Mouse (Mus musculus) left cerebral cortex, postnatal 25 days (tissue): ENCODE results near the gene Dctpp1. TPM values are rescaled to one million over a fixed set of nuclear protein-coding genes. Genes with fewer than 3 reads are reported as not detected.

Experiments
- DNase-seq, 2 experiments: peaks; one replicate each; pipeline ENCODE4 v3.0.0; 2022; ENCODE audit warnings: low spot score in 2 of 2, mixed read lengths in 1 of 2
- intact Hi-C: fragments of 180-260 bp; cut with DNase I; formaldehyde crosslinking; loops from one replicate; pipeline ENCODE4 v1.15.1; 2025
- total RNA-seq, 2 experiments: library from RNA; stranded (reverse); gene quantifications; 2 replicates each; pipeline ENCODE4 v1.2.3; 2021

Dctpp1 gene
- total RNA-seq, 2 experiments from 2014 or later: 30.6 to 31.0 TPM

GRCm38 (mm10) chr7:127214521-127214920 lies 46.0 kb downstream of the Dctpp1 start:
- intact Hi-C loops: loop anchor here (2.0 kb wide), 1 partner anchor 14 kb away; no protein-coding TSS in a partner anchor
- DNase-seq: no peak

DNA sequence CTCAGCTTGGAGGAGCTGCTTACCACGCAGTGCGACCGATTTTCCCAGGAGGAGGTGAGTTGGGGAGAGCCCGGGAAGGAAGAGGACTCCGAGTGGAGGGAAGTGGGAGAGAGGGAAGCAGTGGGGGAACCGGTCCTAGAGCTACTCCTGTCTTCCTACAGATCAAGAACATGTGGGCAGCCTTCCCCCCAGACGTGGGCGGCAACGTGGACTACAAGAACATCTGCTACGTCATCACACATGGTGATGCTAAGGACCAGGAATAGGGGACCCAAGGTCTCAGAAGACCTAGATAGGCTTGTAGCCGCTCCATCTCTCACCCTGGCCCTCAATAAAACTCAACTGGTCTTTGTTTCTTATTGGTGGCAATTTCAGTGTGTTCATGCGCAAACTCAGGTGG lies 46.6 kb downstream of the Dctpp1 start:
- intact Hi-C loops: loop anchor here (2.0 kb wide), 1 partner anchor 15 kb away; no protein-coding TSS in a partner anchor
- peak in 1 of 2 experiments; percentile 28 for DNase-seq

DNA sequence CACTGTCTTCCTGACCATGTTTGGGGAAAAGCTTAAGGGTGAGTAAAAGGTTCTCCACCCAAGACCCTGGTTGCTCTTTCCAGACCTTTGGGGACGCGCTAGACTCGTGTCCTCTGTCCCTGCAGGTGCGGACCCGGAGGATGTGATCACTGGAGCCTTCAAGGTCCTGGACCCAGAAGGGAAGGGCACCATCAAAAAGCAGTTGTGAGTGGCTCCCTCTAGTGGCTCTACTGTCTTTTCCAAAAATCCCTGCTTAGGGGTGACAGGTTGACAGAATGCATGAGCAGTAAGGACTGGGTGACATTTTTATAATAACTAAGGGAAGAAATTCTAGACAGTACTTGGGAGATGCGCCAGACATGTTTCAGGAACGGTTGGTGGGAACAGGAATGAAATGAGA lies 47.0 kb downstream of the Dctpp1 start:
- intact Hi-C loops: no loop called here
- DNase-seq: peak in 1 of 2 experiments; percentile 31

- intact Hi-C loops: no loop called here
- no peak for DNase-seq
Observed at GRCm38 (mm10) chr7:127212432-127213250, 47.9 kb downstream of the Dctpp1 start.

GRCm38 (mm10) chr7:127211014-127211745 lies 49.3 kb downstream of the Dctpp1 start:
- intact Hi-C loops: no loop called here
- no peak for DNase-seq

DNA sequence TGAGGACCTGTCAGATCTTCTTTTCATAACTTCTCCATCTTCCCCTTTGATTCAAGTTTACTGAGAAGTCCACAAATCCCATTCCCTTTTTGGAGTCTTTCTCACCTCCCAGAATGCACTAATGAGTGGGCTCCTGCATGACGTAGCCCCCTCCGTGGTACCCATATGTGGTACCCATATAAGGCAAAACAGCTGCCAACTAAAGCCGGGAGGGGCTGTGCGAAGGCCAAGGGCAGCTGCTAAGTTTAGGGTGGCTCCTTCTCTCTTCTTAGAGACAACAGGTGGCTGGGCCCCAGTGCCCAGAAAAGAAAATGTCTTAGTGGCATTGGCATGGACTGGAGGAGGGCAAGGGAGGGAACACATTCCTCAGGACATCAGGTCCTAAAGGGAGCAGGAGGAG lies 50.2 kb downstream of the Dctpp1 start:
- intact Hi-C loops: no loop called here
- DNase-seq: no peak

DNA sequence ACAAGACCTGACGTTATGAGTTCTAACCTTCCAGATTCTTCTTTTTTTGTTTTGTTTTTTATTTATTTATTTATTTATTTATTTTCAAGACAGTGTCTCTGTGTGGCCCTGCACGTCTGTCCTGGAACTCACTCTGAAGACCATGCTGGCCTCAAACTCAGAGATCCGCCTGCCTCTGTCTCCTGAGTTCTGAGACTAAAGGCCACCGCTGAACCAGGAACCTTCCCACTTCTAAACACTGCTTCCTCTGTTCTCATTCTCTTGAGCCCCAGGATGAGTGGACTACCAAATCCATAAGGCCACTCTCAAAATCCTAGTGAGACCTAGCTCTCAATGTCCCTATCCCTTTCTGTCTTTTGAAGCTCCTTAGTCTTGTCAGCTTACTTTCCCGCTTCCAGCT lies 50.7 kb downstream of the Dctpp1 start:
- no peak for DNase-seq
- intact Hi-C loops: no loop called here

- DNase-seq: peak; percentile 90 to 99
- intact Hi-C loops: no loop called here
Observed at GRCm38 (mm10) chr7:127208553-127209438, 51.7 kb downstream of the Dctpp1 start, which contains the start of gene Mylpf. TSS of gene Mylpf (plus strand) at chr7:127208890.

DNA sequence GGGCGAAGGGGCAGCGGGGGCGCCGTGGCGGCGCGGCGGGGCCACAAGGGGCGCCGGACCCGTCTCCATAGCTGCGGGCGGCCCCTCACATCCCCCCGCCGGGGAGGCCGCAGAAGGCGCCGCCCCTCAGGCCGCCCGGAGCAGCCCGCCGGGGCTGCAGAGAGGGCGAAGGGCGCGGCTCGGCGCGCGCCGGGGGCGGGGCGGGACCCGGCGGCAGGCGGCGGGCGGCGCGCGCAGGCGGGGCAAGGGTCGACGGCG lies 52.3 kb downstream of the Dctpp1 start, which contains the start of gene Tbc1d10b:
TSS of gene Tbc1d10b (minus strand) at position 174 of the 258 bp plus-strand sequence.
- no peak for DNase-seq
- intact Hi-C loops: no loop called here

GRCm38 (mm10) chr7:127207374-127208294 lies 52.9 kb downstream of the Dctpp1 start:
- no peak for DNase-seq
- intact Hi-C loops: no loop called here

Other genes with a start within 250 kb of the Dctpp1 start
- 1 to 10 TPM; 5.2 to 6.7 TPM for gene Mvp, start 246.1 kb downstream of the Dctpp1 start, total RNA-seq
- gene Pagr1b, start 244.2 kb downstream of the Dctpp1 start, total RNA-seq: 1 to 10 TPM in 1 of 2 experiments, under 1 TPM in 1; 0.66 to 2.3 TPM
- gene Pagr1a, start 243.4 kb downstream of the Dctpp1 start, total RNA-seq: 10 to 100 TPM; 22.5 to 23.9 TPM
- 10 to 100 TPM; 39.2 to 43.8 TPM for gene Gm42742, start 239.6 kb downstream of the Dctpp1 start, total RNA-seq
- gene Prrt2, start 239.5 kb downstream of the Dctpp1 start, total RNA-seq: 100 to 1,000 TPM; 191 to 195 TPM
- 100 to 1,000 TPM; 241 to 243 TPM for gene Maz, start 233.7 kb downstream of the Dctpp1 start, total RNA-seq
- gene Kif22, start 218.2 kb downstream of the Dctpp1 start, total RNA-seq: 1 to 10 TPM; 5.0 to 5.7 TPM
- gene Zg16, start 173.4 kb downstream of the Dctpp1 start, total RNA-seq: not detected
- gene AI467606, start 169.3 kb downstream of the Dctpp1 start, total RNA-seq: 1 to 10 TPM; 1.2 to 1.4 TPM
- gene Qprt, start 138.5 kb downstream of the Dctpp1 start, total RNA-seq: under 1 TPM in 1 of 2 experiments, not detected in 1; 0.55 TPM
- gene Spn, start 122.9 kb downstream of the Dctpp1 start, total RNA-seq: under 1 TPM; 0.09 to 0.14 TPM
- 10 to 100 TPM; 81.7 to 84.1 TPM for gene Cd2bp2, start 64.7 kb downstream of the Dctpp1 start, total RNA-seq
- 10 to 100 TPM; 90.2 to 97.5 TPM for gene Tbc1d10b, start 52.2 kb downstream of the Dctpp1 start, total RNA-seq
- 1 to 10 TPM; 2.8 to 3.3 TPM for gene Mylpf, start 51.8 kb downstream of the Dctpp1 start, total RNA-seq
- gene Zfp553, start 27.6 kb downstream of the Dctpp1 start, total RNA-seq: 10 to 100 TPM; 16.9 to 18.6 TPM
- gene Sept1, start 27.6 kb downstream of the Dctpp1 start, total RNA-seq: 1 to 10 TPM; 3.4 to 3.6 TPM
- 10 to 100 TPM; 55.3 to 55.5 TPM for gene Zfp771, start 16.4 kb downstream of the Dctpp1 start, total RNA-seq
- gene Sephs2, start 13.3 kb upstream of the Dctpp1 start, total RNA-seq: 10 to 100 TPM; 40.5 to 41.3 TPM
- gene Itgal, start 35.6 kb upstream of the Dctpp1 start, total RNA-seq: under 1 TPM; 0.34 to 0.94 TPM
- 10 to 100 TPM; 11.7 TPM for gene Zfp768, start 84.9 kb upstream of the Dctpp1 start, total RNA-seq
- 1 to 10 TPM; 5.4 to 6.7 TPM for gene Zfp747, start 115.3 kb upstream of the Dctpp1 start, total RNA-seq
- gene 9130019O22Rik, start 126.5 kb upstream of the Dctpp1 start, total RNA-seq: 1 to 10 TPM; 2.8 to 4.0 TPM
- 1 to 10 TPM; 6.6 to 7.9 TPM for gene E430018J23Rik, start 132.9 kb upstream of the Dctpp1 start, total RNA-seq
- gene Zfp764, start 146.1 kb upstream of the Dctpp1 start, total RNA-seq: 1 to 10 TPM; 4.5 TPM
- gene Zfp688, start 161.4 kb upstream of the Dctpp1 start, total RNA-seq: 10 to 100 TPM; 13.0 to 16.8 TPM
- 1 to 10 TPM; 5.8 to 8.2 TPM for gene Zfp689, start 188.4 kb upstream of the Dctpp1 start, total RNA-seq
- gene Prr14, start 198.9 kb upstream of the Dctpp1 start, total RNA-seq: 10 to 100 TPM; 27.1 to 32.2 TPM
- gene Fbrs, start 218.5 kb upstream of the Dctpp1 start, total RNA-seq: 10 to 100 TPM; 56.2 to 56.9 TPM